Mouse (Mus musculus): ENCODE results near the gene Ptpro.

GRCm38 (mm10) chr6:137413045-137413444 is 160.9 kb downstream of the Ptpro start:
- TF ChIP-seq POLR2A (IDR thresholded peaks at IDR 0.05; ENCODE audit: extremely low read depth, insufficient read depth, low read length): no peak
- TF ChIP-seq CTCF (IDR thresholded peaks at IDR 0.05; ENCODE audit: extremely low read depth, insufficient read depth, low read length): no peak

Data from cortical plate, adult 2 months (tissue).